Mouse (Mus musculus): ENCODE measurements at regions not wholly inside any gene's neighbourhood (a gene's known extent, or its start where the extent isn't known, plus 50 kb on each side); places are given as distances from the start of the nearest gene placed in this dataset.

GRCm38 (mm10) chr14:48005092-48005928 lies 115.3 kb upstream of the Peli2 start:
- ATAC-seq (ENCODE audit: insufficient number of reproducible peaks, low FRiP score), result no peak
- Histone ChIP-seq H3K4me3 (no peak overlapping the region), H3K27ac (ENCODE audit: poor library complexity, severe bottlenecking) (no peak overlapping the region), H3K36me3 (no peaks in the 10 kb centered on the region), H3K9ac (no peak overlapping the region), H3K27me3 (replicated peaks) (no peaks in the 10 kb centered on the region), H3K4me2 (no peak overlapping the region), H3K9me3 (replicated peaks) (no peaks in the 10 kb centered on the region), H3K4me1 (replicated peaks) (no peaks in the 10 kb centered on the region)
- WGBS, result 73% methylated on average over 6 of the region's 6 CpGs

DNA sequence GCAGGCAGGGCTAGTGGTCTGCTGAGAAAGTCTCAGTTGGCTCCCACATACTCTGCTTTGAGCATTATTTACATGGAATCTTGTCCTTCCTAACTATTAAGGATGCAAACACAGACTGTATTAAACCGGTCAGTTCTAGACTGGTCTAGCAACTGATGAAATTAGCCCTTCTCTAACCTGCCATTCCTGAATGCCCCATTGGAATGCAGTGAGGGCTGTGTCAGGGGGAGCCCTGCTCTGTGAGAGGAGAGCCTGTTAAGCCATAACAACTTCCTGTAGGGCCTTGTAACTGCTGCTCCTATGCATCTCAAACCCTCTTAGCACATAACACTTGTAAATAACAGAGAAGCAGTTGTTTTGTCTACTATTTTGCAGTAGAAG lies 114.7 kb upstream of the Peli2 start:
- Histone ChIP-seq H3K4me3 (no peak overlapping the region), H3K36me3 (no peaks in the 10 kb centered on the region), H3K9ac (no peak overlapping the region), H3K27me3 (replicated peaks) (no peaks in the 10 kb centered on the region), H3K4me1 (replicated peaks) (no peaks in the 10 kb centered on the region), H3K9me3 (replicated peaks) (no peaks in the 10 kb centered on the region), H3K27ac (ENCODE audit: poor library complexity, severe bottlenecking) (no peak overlapping the region), H3K4me2 (no peak overlapping the region)
- 59% methylated on average over 1 of the region's 1 CpGs for WGBS
- ATAC-seq (ENCODE audit: insufficient number of reproducible peaks, low FRiP score), result no peak

DNA sequence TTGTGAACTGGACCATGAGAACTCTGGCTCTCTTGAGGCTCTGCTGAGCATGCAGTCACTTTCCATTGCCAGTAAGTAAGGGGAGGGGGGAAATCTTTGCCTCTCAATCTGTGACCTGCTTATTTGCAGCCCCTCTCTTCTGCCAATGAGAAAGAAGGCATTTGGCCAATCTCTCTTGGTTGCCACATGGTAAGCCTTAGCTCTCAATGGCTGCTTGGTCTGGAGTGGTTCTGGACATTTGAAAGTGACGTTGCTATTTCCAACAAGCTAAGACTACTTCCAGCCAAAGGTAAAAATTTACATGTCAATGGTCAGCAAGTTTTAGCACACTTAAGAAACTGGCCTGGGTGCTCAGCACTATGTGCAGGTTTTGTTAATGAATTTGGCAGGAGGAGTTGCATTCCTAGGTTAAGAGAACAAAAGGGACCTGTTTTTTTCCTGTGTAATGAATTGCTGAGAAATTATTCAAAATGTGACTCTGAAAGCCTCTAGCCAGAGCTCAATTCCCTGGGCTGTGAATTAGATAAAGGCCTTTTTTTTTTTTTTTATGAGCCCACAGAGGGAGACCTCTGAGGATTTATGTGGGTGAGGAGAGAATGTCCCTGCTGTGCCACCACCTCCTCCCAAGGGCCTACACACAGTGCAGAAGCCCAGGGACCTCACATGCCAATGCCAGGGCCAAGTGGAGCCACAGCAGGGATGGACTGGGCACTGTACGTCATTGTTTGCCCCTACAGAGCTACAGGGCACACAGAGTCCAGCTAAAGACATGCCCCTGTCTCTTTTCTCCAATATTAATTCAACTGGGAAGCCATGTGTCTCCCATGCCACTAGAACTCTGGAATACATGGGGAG lies 108.0 kb upstream of the Peli2 start:
- Histone ChIP-seq H3K4me1 (replicated peaks) (no peaks in the 10 kb centered on the region), H3K9ac (no peak overlapping the region), H3K9me3 (replicated peaks) (no peaks in the 10 kb centered on the region), H3K4me2 (no peak overlapping the region), H3K36me3 (no peaks in the 10 kb centered on the region), H3K4me3 (no peak overlapping the region), H3K27ac (ENCODE audit: poor library complexity, severe bottlenecking) (no peak overlapping the region), H3K27me3 (replicated peaks) (no peaks in the 10 kb centered on the region)
- WGBS, result 66% methylated on average over 2 of the region's 2 CpGs
- ATAC-seq (ENCODE audit: insufficient number of reproducible peaks, low FRiP score), result no peak

- H3K27ac ChIP-seq (ENCODE audit: poor library complexity, severe bottlenecking), result no peak overlapping the region
- H3K9me3 ChIP-seq (replicated peaks), result no peaks in the 10 kb centered on the region
- no peaks in the 10 kb centered on the region for H3K4me1 ChIP-seq (replicated peaks)
- no peaks in the 10 kb centered on the region for H3K27me3 ChIP-seq (replicated peaks)
- H3K4me2 ChIP-seq, result no peak overlapping the region
- H3K36me3 ChIP-seq, result no peaks in the 10 kb centered on the region
- 63% methylated on average over 1 of the region's 1 CpGs for WGBS
- no peak overlapping the region for H3K4me3 ChIP-seq
- no peak for ATAC-seq (ENCODE audit: insufficient number of reproducible peaks, low FRiP score)
- no peak overlapping the region for H3K9ac ChIP-seq
Observed at GRCm38 (mm10) chr14:48013431-48013830, 107.2 kb upstream of the Peli2 start.

GRCm38 (mm10) chr14:48014776-48015175 lies 105.8 kb upstream of the Peli2 start:
- Histone ChIP-seq H3K27me3 (replicated peaks) (no peaks in the 10 kb centered on the region), H3K9me3 (replicated peaks) (no peaks in the 10 kb centered on the region), H3K9ac (no peak overlapping the region), H3K4me1 (replicated peaks) (no peaks in the 10 kb centered on the region), H3K36me3 (no peaks in the 10 kb centered on the region), H3K4me3 (no peak overlapping the region), H3K27ac (ENCODE audit: poor library complexity, severe bottlenecking) (no peak overlapping the region), H3K4me2 (no peak overlapping the region)
- 77% methylated on average over 2 of the region's 2 CpGs for WGBS
- ATAC-seq (ENCODE audit: insufficient number of reproducible peaks, low FRiP score), result no peak

DNA sequence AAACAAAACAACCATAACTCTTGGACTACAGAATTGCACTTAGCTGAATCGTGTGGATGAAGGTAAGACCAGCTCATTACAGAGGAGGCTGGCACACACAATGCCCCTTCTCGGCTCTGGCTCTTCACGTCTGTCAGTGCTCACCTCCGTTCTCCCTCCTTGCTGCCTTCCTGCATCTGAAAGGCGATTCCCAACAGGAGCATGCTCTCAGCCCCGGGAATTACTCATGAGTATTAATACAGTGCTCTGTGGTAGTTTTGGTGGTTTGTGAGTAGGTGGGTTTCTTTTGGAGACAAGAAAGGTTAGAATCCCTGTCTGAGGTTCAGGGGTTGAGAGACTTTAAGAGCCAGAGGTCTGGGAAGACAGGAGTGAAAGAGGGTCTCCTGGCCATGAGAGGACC lies 102.7 kb upstream of the Peli2 start:
- Histone ChIP-seq H3K9me3 (replicated peaks) (no peaks in the 10 kb centered on the region), H3K4me3 (no peak overlapping the region), H3K27ac (ENCODE audit: poor library complexity, severe bottlenecking) (no peak overlapping the region), H3K36me3 (no peaks in the 10 kb centered on the region), H3K9ac (no peak overlapping the region), H3K27me3 (replicated peaks) (no peaks in the 10 kb centered on the region), H3K4me2 (no peak overlapping the region), H3K4me1 (replicated peaks) (no peaks in the 10 kb centered on the region)
- no peak for ATAC-seq (ENCODE audit: insufficient number of reproducible peaks, low FRiP score)
- WGBS, result 73% methylated on average over 6 of the region's 6 CpGs

DNA sequence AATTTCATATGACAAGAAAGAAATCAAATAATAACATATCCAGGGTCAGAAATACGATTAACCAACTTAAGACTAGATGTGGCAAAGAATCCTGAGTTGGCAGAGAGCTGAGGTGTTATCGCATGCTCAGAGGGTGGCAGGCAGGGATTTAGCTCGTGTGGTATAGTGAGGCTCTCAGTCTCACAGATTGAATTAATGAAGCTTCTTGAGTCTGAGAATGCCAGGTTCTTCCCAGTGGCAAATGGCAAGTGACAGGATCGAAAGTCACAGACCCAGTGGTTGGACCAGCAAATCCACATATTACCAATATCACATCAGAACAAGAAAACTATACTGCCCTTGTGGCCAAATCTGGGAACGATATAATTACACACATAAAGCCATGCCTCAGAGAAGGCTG lies 101.3 kb upstream of the Peli2 start:
- WGBS, result 65% methylated on average over 5 of the region's 5 CpGs
- Histone ChIP-seq H3K4me3 (no peak overlapping the region), H3K27ac (ENCODE audit: poor library complexity, severe bottlenecking) (no peak overlapping the region), H3K9ac (no peak overlapping the region), H3K9me3 (replicated peaks) (no peaks in the 10 kb centered on the region), H3K36me3 (no peaks in the 10 kb centered on the region), H3K4me1 (replicated peaks) (no peaks in the 10 kb centered on the region), H3K27me3 (replicated peaks) (no peaks in the 10 kb centered on the region), H3K4me2 (no peak overlapping the region)
- no peak for ATAC-seq (ENCODE audit: insufficient number of reproducible peaks, low FRiP score)

DNA sequence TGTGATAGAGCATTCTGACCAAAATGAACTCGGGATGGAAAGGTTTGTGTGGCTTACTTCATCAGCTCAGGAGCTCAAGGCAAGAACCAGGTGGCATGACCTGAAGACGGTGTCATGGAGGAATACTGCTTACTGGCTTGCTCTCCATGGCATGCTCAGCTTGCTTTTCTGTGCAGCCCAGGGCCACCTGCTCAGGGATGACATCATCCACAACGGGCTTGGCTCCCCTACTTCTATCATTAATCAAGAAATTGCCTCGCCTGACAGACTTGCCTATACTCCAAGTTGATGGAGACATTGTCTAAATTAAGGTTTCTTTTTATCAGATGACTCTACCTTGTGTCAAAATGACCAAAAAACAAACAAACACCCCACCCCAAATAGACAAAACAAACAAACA lies 98.4 kb upstream of the Peli2 start:
- no peak for ATAC-seq (ENCODE audit: insufficient number of reproducible peaks, low FRiP score)
- Histone ChIP-seq H3K4me1 (replicated peaks) (no peaks in the 10 kb centered on the region), H3K36me3 (no peaks in the 10 kb centered on the region), H3K4me2 (no peak overlapping the region), H3K9ac (no peak overlapping the region), H3K27me3 (replicated peaks) (no peaks in the 10 kb centered on the region), H3K9me3 (replicated peaks) (peaks cover 8% of the 10 kb centered on the region; the same call in 1 of the 2 replicates), H3K4me3 (no peak overlapping the region), H3K27ac (ENCODE audit: poor library complexity, severe bottlenecking) (no peak overlapping the region)
- 77% methylated on average over 4 of the region's 4 CpGs for WGBS

- no peak overlapping the region for H3K9ac ChIP-seq
- no peaks in the 10 kb centered on the region for H3K4me1 ChIP-seq (replicated peaks)
- no peaks in the 10 kb centered on the region for H3K36me3 ChIP-seq
- no peak for ATAC-seq (ENCODE audit: insufficient number of reproducible peaks, low FRiP score)
- 69% methylated on average over 8 of the region's 8 CpGs for WGBS
- no peak overlapping the region for H3K27ac ChIP-seq (ENCODE audit: poor library complexity, severe bottlenecking)
- H3K4me2 ChIP-seq, result no peak overlapping the region
- H3K27me3 ChIP-seq (replicated peaks), result no peaks in the 10 kb centered on the region
- peaks cover 8% of the 10 kb centered on the region; the same call in 1 of the 2 replicates for H3K9me3 ChIP-seq (replicated peaks)
- no peak overlapping the region for H3K4me3 ChIP-seq
Observed at GRCm38 (mm10) chr14:48024051-48024693, 96.5 kb upstream of the Peli2 start.

DNA sequence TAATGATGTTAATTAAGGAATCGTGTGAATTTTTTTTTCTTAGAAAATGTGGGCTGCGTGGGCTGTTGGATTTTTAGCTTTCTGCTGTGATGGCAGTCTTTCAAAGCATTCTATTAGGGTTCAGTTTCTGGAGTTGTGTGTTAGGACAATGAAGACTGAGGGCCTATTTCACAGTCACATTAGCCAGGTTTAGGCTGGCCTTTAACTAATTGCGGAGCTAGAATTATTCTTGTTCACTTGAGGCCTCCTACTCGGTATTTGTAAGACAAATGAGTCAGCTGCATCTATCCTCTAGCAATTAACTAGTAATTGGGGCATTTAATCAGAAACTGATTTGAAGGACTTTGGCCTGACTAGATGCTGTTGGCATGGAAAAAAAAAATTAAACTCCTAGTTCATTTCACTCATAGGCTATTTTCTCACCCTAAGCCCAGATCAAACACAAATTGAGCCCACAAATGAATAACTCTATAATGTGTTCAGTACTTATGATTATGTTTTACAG lies 81.3 kb upstream of the Peli2 start:
- ATAC-seq (ENCODE audit: insufficient number of reproducible peaks, low FRiP score), result no peak
- Histone ChIP-seq H3K27me3 (replicated peaks) (no peaks in the 10 kb centered on the region), H3K9ac (no peak overlapping the region), H3K9me3 (replicated peaks) (no peaks in the 10 kb centered on the region), H3K4me2 (no peak overlapping the region), H3K4me3 (no peak overlapping the region), H3K4me1 (replicated peaks) (no peaks in the 10 kb centered on the region), H3K36me3 (no peaks in the 10 kb centered on the region), H3K27ac (ENCODE audit: poor library complexity, severe bottlenecking) (no peak overlapping the region)
- 85% methylated on average over 4 of the region's 4 CpGs for WGBS

DNA sequence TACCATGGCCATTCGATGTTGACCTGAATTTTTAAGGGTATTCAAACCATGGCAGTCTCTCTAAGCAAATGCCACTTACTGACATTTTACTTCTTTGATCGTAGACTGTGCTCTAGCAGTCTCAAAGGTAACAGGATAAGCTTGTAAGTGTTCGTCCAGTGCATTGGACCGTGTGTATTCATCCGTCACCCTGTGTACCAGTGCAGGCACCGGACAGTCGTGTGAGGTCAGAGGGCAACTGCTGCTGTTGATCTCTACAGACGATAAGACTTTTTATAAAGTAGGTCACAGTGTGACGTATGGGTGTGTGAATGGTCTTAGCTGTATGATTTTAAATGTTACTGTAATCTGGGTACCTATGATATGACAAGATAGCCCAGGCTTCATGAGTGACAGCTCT lies 74.5 kb upstream of the Peli2 start:
- 0 out of 2 replicates have a peak, but pooled peaks cover 4% of the 10 kb centered on the region for H3K27me3 ChIP-seq (replicated peaks)
- H3K4me3 ChIP-seq, result no peak overlapping the region
- no peak overlapping the region for H3K9ac ChIP-seq
- ATAC-seq (ENCODE audit: insufficient number of reproducible peaks, low FRiP score), result no peak
- H3K9me3 ChIP-seq (replicated peaks), result no peaks in the 10 kb centered on the region
- H3K4me2 ChIP-seq, result no peak overlapping the region
- no peaks in the 10 kb centered on the region for H3K4me1 ChIP-seq (replicated peaks)
- no peak overlapping the region for H3K27ac ChIP-seq (ENCODE audit: poor library complexity, severe bottlenecking)
- 83% methylated on average over 9 of the region's 9 CpGs for WGBS
- no peaks in the 10 kb centered on the region for H3K36me3 ChIP-seq
